Mouse (Mus musculus): Measurements from ENCODE around the gene Npb.

DNA sequence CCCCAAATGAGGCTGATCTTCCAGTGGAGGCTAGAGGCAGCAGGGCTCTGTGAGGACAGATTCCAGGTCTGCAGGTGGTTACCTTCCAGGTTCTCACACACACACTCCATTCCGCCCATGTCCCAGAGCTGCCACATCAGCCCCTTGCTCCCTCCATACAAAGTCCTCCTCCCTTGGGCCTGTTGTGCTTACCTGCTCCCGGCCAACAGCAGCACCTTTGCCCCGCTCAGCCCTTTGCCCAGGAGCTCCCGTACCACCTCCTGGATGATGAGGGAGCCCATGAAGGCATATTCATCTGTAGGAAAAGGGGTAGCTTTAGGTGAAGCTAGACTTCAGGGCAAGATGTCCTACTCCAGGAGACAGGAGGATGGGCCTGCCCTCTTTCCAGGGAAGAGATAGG, 49.0 kb downstream of the Npb start:
- TF ChIP-seq POLR2A (IDR thresholded peaks at IDR 0.05; ENCODE audit: control insufficient read depth, low read depth, low read length): no peak
- TF ChIP-seq CTCF (IDR thresholded peaks at IDR 0.05; ENCODE audit: control insufficient read depth, insufficient read depth, insufficient replicate concordance, low read depth, low read length): no peak

Data from testis, adult 2 months (tissue).